8 mouse cellular contexts compared by ENCODE assay signal in the genomic region with DNA sequence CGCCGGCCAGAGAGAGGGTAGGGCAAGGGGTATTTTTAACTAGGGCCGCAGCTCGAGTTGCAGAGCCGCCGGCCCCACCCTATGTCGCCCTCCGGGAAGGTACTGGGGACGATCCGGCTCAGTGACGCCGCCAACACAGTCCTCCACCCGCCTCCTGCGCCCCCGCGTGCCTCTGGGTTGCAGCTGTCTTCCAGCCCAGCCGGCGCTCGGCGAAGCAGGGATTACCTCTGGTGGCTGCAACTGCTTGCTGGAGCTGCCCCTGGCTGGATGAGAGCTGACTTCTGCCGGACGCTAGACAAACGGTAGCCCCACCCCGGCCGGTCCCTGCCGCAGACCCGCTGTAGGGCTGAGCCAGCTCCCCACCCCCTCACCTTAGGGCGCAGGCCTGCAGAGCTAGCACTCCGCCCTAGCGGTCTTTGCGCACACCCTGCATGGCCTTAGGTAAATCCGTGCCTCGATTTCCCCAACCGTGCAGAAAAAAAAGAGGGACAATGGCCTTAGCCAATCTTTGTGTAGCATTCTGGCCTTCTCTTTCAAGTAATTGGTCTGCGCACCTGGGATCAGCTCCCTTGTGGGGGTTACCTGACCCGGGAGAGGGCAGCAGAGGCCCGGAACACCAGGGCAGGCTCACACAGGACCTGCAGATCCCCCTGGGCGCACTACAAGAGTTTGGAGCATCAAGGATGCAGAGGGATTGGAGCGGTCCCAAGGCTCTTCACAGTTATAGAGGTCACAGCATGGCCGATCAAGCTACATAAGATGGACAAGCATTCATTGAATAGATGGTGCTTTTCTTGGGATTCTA. TPM values are rescaled to one million over a fixed set of nuclear protein-coding genes. Genes with fewer than 3 reads are reported as not detected.
DNase-seq lines count a peak whose midpoint lies in the region; ATAC-seq lines count a peak whose summit lies in the region.

Gene Capn1 (minus strand): TSS at position 387 of the 805 bp plus-strand sequence.

- intact Hi-C loops in gastrocnemius, postnatal 14 days (cut with DNase I; ENCODE audit: low total_unique reads), result loop anchor here (10.0 kb wide), 1 partner anchor 101 kb away; the partner anchor contains the start of gene Dpf2
- intact Hi-C loops in left cerebral cortex, postnatal 14 days (cut with DNase I), result loop anchor here (5.0 kb wide), 1 partner anchor 93 kb away; the partner anchor contains the start of gene Cdc42ep2

- ATAC-seq in activated CD4-positive, CD25-positive, alpha-beta regulatory T cell, adult 4 months, result peak; percentile 64
- peak; percentile 76 for ATAC-seq in inflammation-experienced regulatory T-cells, adult 6 months
- ATAC-seq in megakaryocyte-erythroid progenitor cell, adult 5-6 weeks (replicated peaks; ENCODE audit: low FRiP score, low TSS enrichment, poor library complexity, severe bottlenecking), result peak; percentile 76

- DNase-seq in embryo, embryonic 10.5 days (ENCODE audit: low spot score), result peak; percentile 77
- DNase-seq in gastrocnemius, postnatal 14 days, result peak; percentile 87
- DNase-seq in left cerebral cortex, postnatal 14 days (ENCODE audit: low spot score in 2 of 2), result peak; percentile 52 to 68
- peak; percentile 74 for DNase-seq in right cerebral cortex, postnatal 25 days
- DNase-seq in urinary bladder, postnatal 4 days (ENCODE audit: low spot score in 2 of 2), result peak; percentile 73 to 79

RNA-seq across cellular contexts. Expression of gene Capn1, which starts in this region (rescaled TPM):
- polyA plus RNA-seq in activated CD4-positive, CD25-positive, alpha-beta regulatory T cell, adult 4 months (2017; shearing (Covaris generic)), result 10 to 100 TPM; 48.8 to 56.7 TPM
- total RNA-seq in gastrocnemius, postnatal 14 days (2021), result 10 to 100 TPM; 77.0 to 81.1 TPM
- polyA plus RNA-seq in inflammation-experienced regulatory T-cells, adult 6 months (2017; shearing (Covaris generic)), result 10 to 100 TPM; 41.9 to 48.2 (median 44.7) TPM
- total RNA-seq in left cerebral cortex, postnatal 14 days (2021), result 10 to 100 TPM; 14.5 to 17.4 TPM
- 41.2 and 46.0 TPM in 2 replicates for total RNA-seq in megakaryocyte-erythroid progenitor cell, adult 5-6 weeks (2014; fragmentation: Nextera tagmentation)
- total RNA-seq in megakaryocyte-erythroid progenitor cell, adult 5-6 weeks (2017), result 30.6 and 53.5 TPM in 2 replicates

Comparison
In these comparisons a context has a peak if more than half of its experiments do, and no peak if none do; other contexts are left out.
1. Peak in every context shown above with its lines: DNase-seq and ATAC-seq.